Mouse (Mus musculus) kidney, postnatal 0 days (tissue): ENCODE measurements at regions not wholly inside any gene's neighbourhood (a gene's known extent, or its start where the extent isn't known, plus 50 kb on each side); places are given as distances from the start of the nearest gene placed in this dataset.
A peak's percentile ranks its signal among the peaks of the same experiment; 100 is the strongest.

Source experiments
- ATAC-seq: fragments of 200-750 bp; cut with Nextera tagmentation; replicated peaks from 2 replicates; pipeline ENCODE4 v1.8.0; 2017; ENCODE audit warnings: low read depth, moderate number of reproducible peaks, moderate TSS enrichment, moderate library complexity; ENCODE audit not compliant: low FRiP score
- DNase-seq: peaks from one replicate; pipeline ENCODE4 v3.0.0-alpha.2; 2016; ENCODE audit warnings: low spot score
- H3K27ac ChIP-seq: fragments of 300-500 bp; sonication (generic); 2 replicates; pipeline ENCODE4 v1.5.1; 2014; ENCODE audit warnings: mild to moderate bottlenecking
- H3K27me3 ChIP-seq: fragments of 300-500 bp; sonication (generic); 2 replicates; pipeline ENCODE4 v1.6.1; 2014; ENCODE audit warnings: low read length, mixed read lengths; ENCODE audit not compliant: insufficient read depth
- H3K36me3 ChIP-seq: fragments of 300-500 bp; sonication (generic); 2 replicates; pipeline ENCODE4 v1.6.1; 2014; ENCODE audit warnings: low read length, mixed read lengths; ENCODE audit not compliant: insufficient read depth
- H3K4me1 ChIP-seq: fragments of 300-500 bp; sonication (generic); replicated peaks from 2 replicates; pipeline ENCODE4 v1.6.1; 2014; ENCODE audit warnings: antibody characterized with exemption, low read length, mixed read lengths; ENCODE audit not compliant: insufficient read depth
- H3K4me2 ChIP-seq: fragments of 300-500 bp; sonication (generic); 2 replicates; pipeline ENCODE4 v1.6.1; 2014; ENCODE audit warnings: mild to moderate bottlenecking, low read length, moderate library complexity, mixed read lengths
- H3K4me3 ChIP-seq: fragments of 300-500 bp; sonication (generic); replicated peaks from 2 replicates; pipeline ENCODE4 v1.5.1; 2014; ENCODE audit warnings: low read depth, low read length
- H3K9ac ChIP-seq: fragments of 300-500 bp; sonication (generic); 2 replicates; pipeline ENCODE4 v1.6.1; 2014; ENCODE audit warnings: low read depth, low read length
- H3K9me3 ChIP-seq: fragments of 300-500 bp; sonication (generic); replicated peaks from 2 replicates; pipeline ENCODE4 v1.6.1; 2016; ENCODE audit warnings: low read length, inconsistent platforms, mixed read lengths
- CTCF ChIP-seq: IDR thresholded peaks from 2 replicates; pipeline ENCODE4 v1.5.1; 2016; ENCODE audit warnings: antibody characterized with exemption, low read depth, mild to moderate bottlenecking, moderate library complexity
- WGBS: fragments of 180-500 bp; shearing (Covaris S2); extraction: QIAGEN DNeasy Blood & Tissue Kit; methylation state at CpG from one replicate; pipeline ENCODE4 v1.1.7; 2014; 5-methylcytosine and 5-hydroxymethylcytosine counted together

DNA sequence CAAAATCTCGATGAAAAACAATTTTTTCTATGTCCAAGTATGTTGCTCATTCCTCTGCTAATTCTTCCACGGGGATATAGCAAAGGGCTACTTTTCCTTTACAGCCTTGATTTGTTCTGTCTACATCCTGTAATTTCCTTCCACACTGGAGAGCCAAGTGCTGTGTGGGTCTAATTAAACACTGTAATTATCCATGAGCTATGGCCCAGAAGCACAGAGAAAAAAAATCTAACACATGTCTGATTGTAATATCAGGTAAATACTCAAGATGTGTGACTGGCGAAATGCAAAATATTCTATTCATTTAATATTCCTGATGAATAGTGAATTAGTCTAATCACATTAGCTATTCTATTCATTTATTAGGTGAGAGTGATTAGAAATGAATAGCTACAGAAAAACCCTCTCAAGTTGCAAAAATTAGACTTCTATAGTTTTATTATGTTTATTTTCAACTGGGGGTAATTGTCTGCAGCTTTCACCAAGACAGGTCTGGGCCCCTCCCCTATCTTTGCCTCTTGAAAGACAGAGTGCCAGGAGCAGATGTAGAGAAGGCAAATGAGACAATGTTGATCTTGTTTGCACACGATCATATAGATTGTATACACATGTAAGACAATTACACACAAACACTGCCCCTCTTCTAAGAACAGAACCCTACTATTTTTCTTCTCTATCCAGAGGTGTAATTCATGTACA lies 274.3 kb downstream of the Sorl1 start:
- no peak for DNase-seq
- Histone ChIP-seq H3K27me3 (no peaks in the 10 kb centered on the region), H3K9me3 (no peaks in the 10 kb centered on the region), H3K4me1 (no peaks in the 10 kb centered on the region), H3K36me3 (no peaks in the 10 kb centered on the region), H3K4me3 (no peak overlapping the region), H3K9ac (no peak overlapping the region), H3K4me2 (no peak overlapping the region), H3K27ac (no peak overlapping the region)
- TF ChIP-seq CTCF: no peak
- 72% methylated on average over 4 of the region's 4 CpGs for whole genome bisulfite sequencing
- ATAC-seq: no peak

DNA sequence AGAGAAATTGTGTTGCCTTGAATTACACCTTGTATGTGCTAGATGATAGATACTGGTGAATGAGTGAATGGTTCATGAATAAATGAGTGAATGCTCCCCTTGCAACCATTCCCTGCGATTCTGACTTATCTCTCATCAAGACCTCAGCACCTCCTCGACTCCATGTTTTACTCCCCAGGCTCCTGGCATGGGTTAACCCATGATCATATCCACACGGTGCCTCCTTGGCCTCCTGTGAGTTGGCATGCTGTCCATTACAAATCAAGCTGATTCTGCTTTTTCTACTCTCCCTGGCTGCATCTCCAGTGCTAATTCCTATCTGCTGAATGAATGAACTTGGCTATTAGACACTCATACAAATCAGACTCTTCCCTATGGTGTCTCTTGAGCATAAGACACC lies 279.5 kb downstream of the Sorl1 start:
- 92% methylated on average over 3 of the region's 3 CpGs for WGBS
- TF ChIP-seq CTCF: no peak
- no peak for DNase-seq

DNA sequence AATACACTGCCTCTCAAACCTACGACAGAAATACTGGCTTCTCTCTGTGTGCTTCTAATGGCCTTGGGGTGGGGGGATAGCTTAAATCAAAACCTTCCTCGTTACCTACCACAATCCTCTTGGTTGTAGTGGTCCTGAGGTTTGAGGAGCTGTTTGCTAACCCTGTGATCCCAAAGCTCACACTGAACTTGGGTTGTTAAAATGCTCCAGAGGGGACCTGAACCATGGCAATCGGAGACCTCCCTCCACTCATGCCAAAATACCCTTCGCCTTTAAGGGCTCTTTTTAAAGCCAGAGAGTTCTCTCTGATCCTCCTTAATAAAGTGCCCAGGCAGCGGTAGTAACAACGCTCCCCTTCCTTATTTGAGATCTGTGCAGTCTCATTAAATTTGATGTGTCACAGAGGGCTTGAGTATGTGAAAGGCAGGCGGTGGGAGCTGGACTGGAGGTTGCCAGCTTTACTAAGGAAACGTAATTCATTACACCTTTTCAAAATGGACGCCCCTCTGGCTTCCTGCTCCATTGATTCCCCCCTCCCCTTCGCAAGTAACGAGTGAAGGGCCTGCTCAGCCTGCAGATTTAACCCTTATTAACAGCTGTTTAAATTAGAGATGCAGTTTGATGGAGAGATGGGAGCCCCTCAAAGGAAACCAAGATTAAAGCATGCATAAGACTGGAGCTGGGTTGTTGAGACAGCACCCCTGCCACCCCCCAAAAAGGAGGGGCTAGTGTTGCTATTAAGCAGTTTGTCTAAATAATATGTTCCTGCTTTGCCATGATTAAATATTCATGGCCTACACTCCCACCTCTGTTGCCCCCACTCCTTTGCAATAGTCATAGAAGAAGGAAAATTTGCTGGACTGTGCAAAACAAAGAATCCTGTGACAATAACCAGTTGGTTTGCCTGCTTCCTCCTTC lies 289.4 kb downstream of the Sorl1 start:
- TF ChIP-seq CTCF: no peak
- 24% methylated on average over 11 of the region's 11 CpGs for WGBS
- DNase-seq: peak; percentile 38

More for the DNA sequence above, 279.5 kb downstream of the Sorl1 start:
- ATAC-seq: no peak
- Histone ChIP-seq H3K36me3 (no peaks in the 10 kb centered on the region), H3K4me1 (no peaks in the 10 kb centered on the region), H3K27me3 (no peaks in the 10 kb centered on the region), H3K27ac (no peak overlapping the region), H3K4me3 (no peak overlapping the region), H3K9ac (no peak overlapping the region), H3K9me3 (no peaks in the 10 kb centered on the region), H3K4me2 (no peak overlapping the region)

DNA sequence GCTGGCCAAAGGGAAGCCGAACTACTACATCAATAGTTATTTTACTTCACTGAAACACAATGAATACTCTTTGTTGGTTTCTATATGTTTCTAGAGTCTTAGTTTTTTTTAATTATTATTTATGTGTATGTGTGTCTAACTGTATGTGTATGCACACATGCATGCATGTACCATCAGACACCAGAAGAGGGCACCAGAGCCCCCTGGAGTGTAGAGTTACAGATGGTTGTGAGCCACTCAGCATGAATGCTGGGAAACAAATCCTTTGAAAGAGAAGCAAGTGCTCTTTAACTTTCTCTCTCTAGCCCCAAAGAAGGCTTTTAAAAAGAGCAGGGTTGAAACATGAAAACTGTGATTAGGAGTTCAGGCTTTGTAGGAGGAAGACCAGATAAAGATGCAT lies 290.7 kb downstream of the Sorl1 start:
- no peak overlapping the region for H3K9ac ChIP-seq
- no peaks in the 10 kb centered on the region for H3K36me3 ChIP-seq
- no peaks in the 10 kb centered on the region for H3K27me3 ChIP-seq
- DNase-seq (no peak), ATAC-seq (no peak)
- TF ChIP-seq CTCF: no peak; the same call in 1 of the 2 replicates
- H3K27ac ChIP-seq: no peak overlapping the region
- H3K9me3 ChIP-seq: no peaks in the 10 kb centered on the region
- no peaks in the 10 kb centered on the region for H3K4me1 ChIP-seq
- WGBS: 98% methylated on average over 1 of the region's 1 CpGs
- no peak overlapping the region for H3K4me2 ChIP-seq
- H3K4me3 ChIP-seq: no peak overlapping the region

More for the DNA sequence above, 289.4 kb downstream of the Sorl1 start:
- Histone ChIP-seq H3K36me3 (no peaks in the 10 kb centered on the region), H3K4me1 (no peaks in the 10 kb centered on the region), H3K9ac (no peak overlapping the region), H3K27me3 (no peaks in the 10 kb centered on the region), H3K9me3 (no peaks in the 10 kb centered on the region), H3K27ac (no peak overlapping the region), H3K4me2 (no peak overlapping the region), H3K4me3 (no peak overlapping the region)
- ATAC-seq: no peak

DNA sequence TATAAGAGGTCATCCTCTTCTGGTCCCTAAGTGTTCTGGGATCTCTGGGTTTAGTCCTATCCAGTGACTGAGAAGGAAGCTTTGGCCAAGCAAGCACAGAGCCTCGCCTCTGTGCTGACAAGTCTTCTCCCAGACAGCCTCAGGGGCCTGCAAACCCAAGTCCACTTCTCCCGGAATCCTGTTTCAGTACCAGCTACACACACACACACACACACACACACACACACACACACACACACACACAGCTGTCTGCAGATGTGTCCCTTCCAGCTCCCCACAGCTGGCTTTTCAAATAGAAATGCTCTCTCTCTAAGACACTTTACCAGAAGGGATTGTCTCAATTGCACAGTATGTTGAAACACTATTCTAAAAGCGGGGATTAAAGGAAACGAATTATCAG lies 296.7 kb downstream of the Sorl1 start:
- Histone ChIP-seq H3K4me2 (no peak overlapping the region), H3K9ac (no peak overlapping the region), H3K27me3 (no peaks in the 10 kb centered on the region), H3K4me1 (no peaks in the 10 kb centered on the region), H3K27ac (no peak overlapping the region), H3K4me3 (no peak overlapping the region), H3K36me3 (no peaks in the 10 kb centered on the region), H3K9me3 (no peaks in the 10 kb centered on the region)
- no peak for ATAC-seq
- no peak for DNase-seq
- WGBS: 64% methylated on average over 4 of the region's 4 CpGs
- no peak for TF ChIP-seq CTCF

DNA sequence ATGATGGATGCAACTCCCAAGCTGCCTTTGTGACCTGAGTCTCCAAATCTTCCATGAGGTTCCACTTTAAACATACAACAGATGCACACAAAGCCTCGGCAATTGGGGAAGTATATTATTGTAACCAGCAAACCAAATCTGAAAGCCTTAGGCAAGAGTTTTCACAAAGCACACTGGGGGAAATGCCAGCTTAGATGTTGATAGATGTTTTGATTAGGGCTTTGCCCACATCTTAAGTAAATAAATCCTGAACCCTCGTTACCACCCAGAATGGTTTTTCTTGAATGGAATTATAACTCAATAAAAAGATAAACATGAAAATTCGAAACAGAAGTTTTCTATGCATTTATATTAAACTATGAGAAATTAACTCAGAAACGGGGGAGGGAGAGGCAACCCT lies 302.7 kb downstream of the Sorl1 start:
- Histone ChIP-seq H3K27ac (no peak overlapping the region), H3K27me3 (no peaks in the 10 kb centered on the region), H3K4me3 (no peak overlapping the region), H3K9ac (no peak overlapping the region), H3K4me1 (no peaks in the 10 kb centered on the region), H3K9me3 (no peaks in the 10 kb centered on the region), H3K4me2 (no peak overlapping the region), H3K36me3 (no peaks in the 10 kb centered on the region)
- 59% methylated on average over 4 of the region's 4 CpGs for WGBS
- no peak for TF ChIP-seq CTCF
- ATAC-seq: no peak
- no peak for DNase-seq
